8 mouse cellular contexts compared by ENCODE assay signal in genomic region chr9:120602172-120602838, GRCm38 (mm10). TPM values are rescaled to one million over a fixed set of nuclear protein-coding genes. Genes with fewer than 3 reads are reported as not detected.
A peak's percentile ranks its signal among the peaks of the same experiment; 100 is the strongest.
DNase-seq lines count a peak whose midpoint lies in the region; ATAC-seq lines count a peak whose summit lies in the region.

No protein-coding gene starts in this region.

- H3K9me3 ChIP-seq in heart, embryonic 15.5 days (replicated peaks): no peaks in the 10 kb centered on the region

- no peak overlapping the region for H3K9ac ChIP-seq in heart, embryonic 15.5 days

- H3K27ac ChIP-seq in heart, embryonic 15.5 days: no peak overlapping the region

- WGBS in heart, embryonic 15.5 days: 48% methylated on average over 17 of the region's 17 CpGs

- peak overlapping the region; percentile 46 for H3K4me2 ChIP-seq in heart, embryonic 15.5 days

- H3K4me1 ChIP-seq in heart, embryonic 15.5 days (replicated peaks): peaks cover 24% of the 10 kb centered on the region

- peak; percentile 43 for ATAC-seq in heart, embryonic 15.5 days (replicated peaks; ENCODE audit: insufficient number of reproducible peaks, insufficient read depth, low FRiP score, low read depth)
- peak; percentile 11; the same call in 1 of the 2 replicates for ATAC-seq in megakaryocyte, adult 5-6 weeks (ENCODE audit: poor library complexity, severe bottlenecking)

- peak; percentile 79 for DNase-seq in ovary, adult 18-20 months (ENCODE audit: low spot score)
- no peak for DNase-seq in ovary, postnatal 10 days (ENCODE audit: low spot score)
- peak; percentile 39 to 43 for DNase-seq in cerebellum, postnatal 36 days
- peak; percentile 63 for DNase-seq in kidney, postnatal 10 days
- no peak for DNase-seq in thymus, adult 18-20 months
- DNase-seq in urinary bladder, adult 18-20 months (ENCODE audit: low spot score in 2 of 2): no peak

- no peaks in the 10 kb centered on the region for H3K27me3 ChIP-seq in heart, embryonic 15.5 days

- H3K4me3 ChIP-seq in heart, embryonic 15.5 days: no peak overlapping the region

- no peaks in the 10 kb centered on the region for H3K36me3 ChIP-seq in heart, embryonic 15.5 days

RNA-seq across cellular contexts. Expression of gene Rpl14, which starts 31.1 kb away (rescaled TPM):
- polyA plus RNA-seq in heart, embryonic 15.5 days (2015; fragmentation: Nextera tagmentation; extraction: Ambion mirVana): 378 and 402 TPM in 2 replicates
- total RNA-seq in megakaryocyte, adult 5-6 weeks (2015): 936 and 951 TPM in 2 replicates
- total RNA-seq in megakaryocyte, adult 5-6 weeks (2017): 1,220 and 1,324 TPM in 2 replicates

Comparison
In these comparisons a context has a peak if more than half of its experiments do, and no peak if none do; other contexts are left out.
1. DNase-seq: peak in ovary, adult 18-20 months (single experiment), cerebellum, postnatal 36 days (2 of 2) and kidney, postnatal 10 days (single experiment); none in ovary, postnatal 10 days (single experiment), thymus, adult 18-20 months (0 of 2) and urinary bladder, adult 18-20 months (0 of 2).